Mouse (Mus musculus): ENCODE measurements around the gene Ablim1. TPM values are rescaled to one million over a fixed set of nuclear protein-coding genes. Genes with fewer than 3 reads are reported as not detected.
A peak's percentile ranks its signal among the peaks of the same experiment; 100 is the strongest.

Gene Ablim1
- polyA plus RNA-seq, 1 experiment from 2014 or later: 12.4 TPM

- Histone ChIP-seq H3K27ac (ENCODE audit: low read length) (no peak overlapping the region), H3K9ac (ENCODE audit: low read depth, low read length) (no peak overlapping the region), H3K4me2 (ENCODE audit: low read depth, low read length) (no peak overlapping the region), H3K27me3 (ENCODE audit: control insufficient read depth, insufficient read depth, low read depth, low read length) (no peaks in the 10 kb centered on the region), H3K9me3 (replicated peaks; ENCODE audit: control insufficient read depth, low read length) (no peaks in the 10 kb centered on the region), H3K36me3 (ENCODE audit: control insufficient read depth, insufficient read depth) (no peaks in the 10 kb centered on the region), H3K4me3 (ENCODE audit: low read depth, low read length) (no peak overlapping the region), H3K4me1 (ENCODE audit: control insufficient read depth, low read depth, low read length) (peaks cover 15% of the 10 kb centered on the region)
- 44% methylated on average over 8 of the region's 8 CpGs for WGBS (ENCODE audit: insufficient replicate concordance)
- ATAC-seq (ENCODE audit: low read depth): 0 out of 2 replicates have a peak, but pooled peaks have one; percentile 35
These were observed 202.4 kb downstream of the Ablim1 start for GRCm38 (mm10) chr19:57112231-57112815.

DNA sequence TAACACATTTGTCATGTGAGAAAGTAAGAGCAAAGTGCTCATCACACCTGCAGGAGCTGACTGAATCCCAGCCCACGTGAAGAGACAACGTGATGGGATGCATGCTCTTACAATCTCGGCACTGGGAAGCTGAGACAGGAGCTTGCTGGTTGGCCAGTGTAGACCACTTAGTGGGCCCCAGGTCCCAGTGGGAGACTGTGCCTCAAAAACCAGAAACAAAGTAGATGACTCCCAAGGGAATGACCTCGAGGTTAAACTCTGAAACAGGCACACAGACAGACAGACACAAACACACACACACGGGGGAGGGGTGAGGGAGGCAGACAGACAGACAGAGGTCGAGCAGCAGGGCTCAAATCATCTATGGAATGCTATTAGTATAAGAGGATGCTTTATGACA, 203.4 kb downstream of the Ablim1 start:
- WGBS (ENCODE audit: insufficient replicate concordance): 42% methylated on average over 6 of the region's 6 CpGs
- no peaks in the 10 kb centered on the region for H3K27me3 ChIP-seq (ENCODE audit: control insufficient read depth, insufficient read depth, low read depth, low read length)
- no peak overlapping the region for H3K9ac ChIP-seq (ENCODE audit: low read depth, low read length)
- no peak overlapping the region for H3K4me2 ChIP-seq (ENCODE audit: low read depth, low read length)
- no peak overlapping the region for H3K27ac ChIP-seq (ENCODE audit: low read length)
- no peaks in the 10 kb centered on the region for H3K9me3 ChIP-seq (replicated peaks; ENCODE audit: control insufficient read depth, low read length)
- H3K36me3 ChIP-seq (ENCODE audit: control insufficient read depth, insufficient read depth): no peaks in the 10 kb centered on the region
- ATAC-seq (ENCODE audit: low read depth): no peak
- H3K4me1 ChIP-seq (ENCODE audit: control insufficient read depth, low read depth, low read length): peaks cover 6% of the 10 kb centered on the region
- no peak overlapping the region for H3K4me3 ChIP-seq (ENCODE audit: low read depth, low read length)

DNA sequence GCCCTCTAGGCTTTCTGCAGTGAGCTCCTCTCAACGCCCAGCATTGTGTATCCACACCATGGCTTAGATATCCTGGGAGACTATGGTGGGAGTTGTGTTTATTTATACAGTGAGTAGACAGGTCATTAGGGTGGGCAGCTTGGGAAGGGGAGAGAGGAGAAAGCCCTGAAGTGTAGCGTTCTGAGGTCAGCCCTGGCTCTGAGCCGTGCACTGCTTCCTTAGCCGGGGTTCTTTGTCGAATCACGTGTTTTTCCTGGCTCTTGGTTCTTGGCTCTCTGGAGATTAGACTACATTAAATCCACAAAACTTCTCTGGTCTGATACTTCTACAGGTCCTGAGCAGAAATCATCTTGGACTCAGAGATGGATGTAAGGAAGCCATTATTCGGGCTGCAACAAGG, 205.1 kb downstream of the Ablim1 start:
- 71% methylated on average over 7 of the region's 7 CpGs for whole genome bisulfite sequencing (ENCODE audit: insufficient replicate concordance)
- no peaks in the 10 kb centered on the region for H3K36me3 ChIP-seq (ENCODE audit: control insufficient read depth, insufficient read depth)
- H3K9me3 ChIP-seq (replicated peaks; ENCODE audit: control insufficient read depth, low read length): no peaks in the 10 kb centered on the region
- H3K27me3 ChIP-seq (ENCODE audit: control insufficient read depth, insufficient read depth, low read depth, low read length): no peaks in the 10 kb centered on the region
- no peak overlapping the region for H3K9ac ChIP-seq (ENCODE audit: low read depth, low read length)
- no peak overlapping the region for H3K27ac ChIP-seq (ENCODE audit: low read length)
- H3K4me1 ChIP-seq (ENCODE audit: control insufficient read depth, low read depth, low read length): no peaks in the 10 kb centered on the region; the same call in 1 of the 2 replicates
- H3K4me2 ChIP-seq (ENCODE audit: low read depth, low read length): no peak overlapping the region
- ATAC-seq (ENCODE audit: low read depth): no peak
- no peak overlapping the region for H3K4me3 ChIP-seq (ENCODE audit: low read depth, low read length)

DNA sequence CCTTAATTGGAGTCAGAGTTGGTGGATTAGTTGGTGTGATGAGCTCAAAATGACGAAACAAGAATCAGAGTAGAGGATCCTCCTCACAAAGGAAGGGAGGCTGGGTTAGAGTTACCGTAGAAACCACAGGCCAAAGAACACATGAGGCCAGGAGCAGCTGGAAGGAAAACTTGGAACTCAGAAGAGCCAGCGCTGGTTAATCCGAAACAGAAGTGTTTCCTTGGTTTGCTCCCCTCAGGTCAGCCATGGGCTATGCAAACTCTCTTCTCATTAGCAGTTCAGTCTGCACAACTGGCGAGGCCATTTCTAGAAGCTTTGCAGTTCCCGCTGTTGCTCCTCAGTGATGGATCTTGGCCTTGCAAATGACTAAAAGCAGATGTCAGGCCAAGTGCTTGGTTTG, 208.2 kb downstream of the Ablim1 start:
- Histone ChIP-seq H3K4me3 (ENCODE audit: low read depth, low read length) (no peak overlapping the region), H3K27me3 (ENCODE audit: control insufficient read depth, insufficient read depth, low read depth, low read length) (no peaks in the 10 kb centered on the region), H3K4me2 (ENCODE audit: low read depth, low read length) (no peak overlapping the region), H3K27ac (ENCODE audit: low read length) (no peak overlapping the region), H3K9me3 (replicated peaks; ENCODE audit: control insufficient read depth, low read length) (no peaks in the 10 kb centered on the region), H3K36me3 (ENCODE audit: control insufficient read depth, insufficient read depth) (no peaks in the 10 kb centered on the region), H3K9ac (ENCODE audit: low read depth, low read length) (no peak overlapping the region), H3K4me1 (ENCODE audit: control insufficient read depth, low read depth, low read length) (no peaks in the 10 kb centered on the region; the same call in 1 of the 2 replicates)
- ATAC-seq (ENCODE audit: low read depth): no peak
- WGBS (ENCODE audit: insufficient replicate concordance): 70% methylated on average over 6 of the region's 6 CpGs

GRCm38 (mm10) chr19:57106031-57106430, 208.7 kb downstream of the Ablim1 start:
- H3K36me3 ChIP-seq (ENCODE audit: control insufficient read depth, insufficient read depth): no peaks in the 10 kb centered on the region

GRCm38 (mm10) chr19:57105156-57105555, 209.6 kb downstream of the Ablim1 start:
- H3K27me3 ChIP-seq (ENCODE audit: control insufficient read depth, insufficient read depth, low read depth, low read length): no peaks in the 10 kb centered on the region
- H3K9ac ChIP-seq (ENCODE audit: low read depth, low read length): no peak overlapping the region
- no peak overlapping the region for H3K27ac ChIP-seq (ENCODE audit: low read length)
- H3K4me1 ChIP-seq (ENCODE audit: control insufficient read depth, low read depth, low read length): no peaks in the 10 kb centered on the region
- WGBS (ENCODE audit: insufficient replicate concordance): 75% methylated on average over 6 of the region's 6 CpGs
- H3K9me3 ChIP-seq (replicated peaks; ENCODE audit: control insufficient read depth, low read length): no peaks in the 10 kb centered on the region
- ATAC-seq (ENCODE audit: low read depth): no peak
- no peak overlapping the region for H3K4me3 ChIP-seq (ENCODE audit: low read depth, low read length)
- no peaks in the 10 kb centered on the region for H3K36me3 ChIP-seq (ENCODE audit: control insufficient read depth, insufficient read depth)
- no peak overlapping the region for H3K4me2 ChIP-seq (ENCODE audit: low read depth, low read length)

More at GRCm38 (mm10) chr19:57106031-57106430, 208.7 kb downstream of the Ablim1 start:
- no peaks in the 10 kb centered on the region for H3K9me3 ChIP-seq (replicated peaks; ENCODE audit: control insufficient read depth, low read length)
- H3K27ac ChIP-seq (ENCODE audit: low read length): no peak overlapping the region
- 62% methylated on average over 3 of the region's 3 CpGs for WGBS (ENCODE audit: insufficient replicate concordance)
- H3K4me2 ChIP-seq (ENCODE audit: low read depth, low read length): no peak overlapping the region
- no peak for ATAC-seq (ENCODE audit: low read depth)
- H3K27me3 ChIP-seq (ENCODE audit: control insufficient read depth, insufficient read depth, low read depth, low read length): no peaks in the 10 kb centered on the region
- no peaks in the 10 kb centered on the region for H3K4me1 ChIP-seq (ENCODE audit: control insufficient read depth, low read depth, low read length)
- no peak overlapping the region for H3K4me3 ChIP-seq (ENCODE audit: low read depth, low read length)
- H3K9ac ChIP-seq (ENCODE audit: low read depth, low read length): no peak overlapping the region

DNA sequence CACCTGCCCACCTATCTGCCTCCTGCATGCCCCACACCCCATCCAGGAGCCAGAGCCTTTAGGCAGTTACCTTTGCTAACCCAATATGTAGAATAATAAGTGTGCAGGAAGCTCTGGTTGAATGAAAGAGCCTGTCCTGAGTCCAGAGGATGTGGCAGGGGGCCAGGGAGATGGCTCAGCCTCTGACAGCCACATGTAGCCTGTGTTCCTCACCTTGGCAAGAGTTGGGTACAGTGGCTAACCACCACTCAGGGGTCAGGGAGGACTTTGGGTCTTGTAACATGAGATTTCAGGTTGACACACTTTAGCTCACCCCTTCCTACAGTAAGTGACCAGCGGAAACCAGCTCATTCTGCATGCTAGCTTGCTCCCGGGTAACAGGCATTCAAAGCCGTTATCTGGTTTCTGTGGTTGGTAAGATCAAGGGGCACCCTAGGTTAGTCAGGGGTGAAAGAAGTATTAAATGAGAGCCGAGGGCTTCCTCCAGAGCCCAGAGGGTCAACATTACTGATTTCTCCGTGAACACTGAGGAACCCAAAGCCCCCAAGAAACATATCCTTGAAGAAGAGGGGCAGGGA, 210.5 kb downstream of the Ablim1 start:
- no peak for ATAC-seq (ENCODE audit: low read depth)
- H3K36me3 ChIP-seq (ENCODE audit: control insufficient read depth, insufficient read depth): no peaks in the 10 kb centered on the region
- H3K27ac ChIP-seq (ENCODE audit: low read length): no peak overlapping the region
- no peaks in the 10 kb centered on the region for H3K9me3 ChIP-seq (replicated peaks; ENCODE audit: control insufficient read depth, low read length)
- no peak overlapping the region for H3K4me3 ChIP-seq (ENCODE audit: low read depth, low read length)
- no peaks in the 10 kb centered on the region for H3K27me3 ChIP-seq (ENCODE audit: control insufficient read depth, insufficient read depth, low read depth, low read length)
- no peaks in the 10 kb centered on the region for H3K4me1 ChIP-seq (ENCODE audit: control insufficient read depth, low read depth, low read length)
- H3K9ac ChIP-seq (ENCODE audit: low read depth, low read length): no peak overlapping the region
- H3K4me2 ChIP-seq (ENCODE audit: low read depth, low read length): no peak overlapping the region
- WGBS (ENCODE audit: insufficient replicate concordance): 15% methylated on average over 5 of the region's 5 CpGs

- H3K4me1 ChIP-seq (ENCODE audit: control insufficient read depth, low read depth, low read length): no peaks in the 10 kb centered on the region
- no peaks in the 10 kb centered on the region for H3K36me3 ChIP-seq (ENCODE audit: control insufficient read depth, insufficient read depth)
- ATAC-seq (ENCODE audit: low read depth): no peak
- no peak overlapping the region for H3K9ac ChIP-seq (ENCODE audit: low read depth, low read length)
- H3K9me3 ChIP-seq (replicated peaks; ENCODE audit: control insufficient read depth, low read length): no peaks in the 10 kb centered on the region
- no peak overlapping the region for H3K27ac ChIP-seq (ENCODE audit: low read length)
- H3K27me3 ChIP-seq (ENCODE audit: control insufficient read depth, insufficient read depth, low read depth, low read length): no peaks in the 10 kb centered on the region
- WGBS (ENCODE audit: insufficient replicate concordance): 55% methylated on average over 4 of the region's 4 CpGs
- no peak overlapping the region for H3K4me3 ChIP-seq (ENCODE audit: low read depth, low read length)
- H3K4me2 ChIP-seq (ENCODE audit: low read depth, low read length): no peak overlapping the region
These were observed 211.3 kb downstream of the Ablim1 start for GRCm38 (mm10) chr19:57103360-57103958.

GRCm38 (mm10) chr19:57101986-57102385, 212.7 kb downstream of the Ablim1 start:
- no peaks in the 10 kb centered on the region for H3K27me3 ChIP-seq (ENCODE audit: control insufficient read depth, insufficient read depth, low read depth, low read length)
- 66% methylated on average over 7 of the region's 7 CpGs for WGBS (ENCODE audit: insufficient replicate concordance)
- H3K4me1 ChIP-seq (ENCODE audit: control insufficient read depth, low read depth, low read length): no peaks in the 10 kb centered on the region

More at GRCm38 (mm10) chr19:57101986-57102385, 212.7 kb downstream of the Ablim1 start:
- Histone ChIP-seq H3K9ac (ENCODE audit: low read depth, low read length) (no peak overlapping the region), H3K27ac (ENCODE audit: low read length) (no peak overlapping the region), H3K36me3 (ENCODE audit: control insufficient read depth, insufficient read depth) (no peaks in the 10 kb centered on the region), H3K4me2 (ENCODE audit: low read depth, low read length) (no peak overlapping the region), H3K9me3 (replicated peaks; ENCODE audit: control insufficient read depth, low read length) (no peaks in the 10 kb centered on the region), H3K4me3 (ENCODE audit: low read depth, low read length) (no peak overlapping the region)
- ATAC-seq (ENCODE audit: low read depth): no peak
